Mouse (Mus musculus): ENCODE measurements around the gene Fam25c. TPM values are rescaled to one million over a fixed set of nuclear protein-coding genes. Genes with fewer than 3 reads are reported as not detected.
"Not testable (repeated sequence)": the region's sequence is repeated elsewhere in the genome, so short reads cannot be mapped to it uniquely, and the experiment has no call there.

Fam25c gene
- polyA plus RNA-seq, 1 experiment from 2014 or later = not detected

DNA sequence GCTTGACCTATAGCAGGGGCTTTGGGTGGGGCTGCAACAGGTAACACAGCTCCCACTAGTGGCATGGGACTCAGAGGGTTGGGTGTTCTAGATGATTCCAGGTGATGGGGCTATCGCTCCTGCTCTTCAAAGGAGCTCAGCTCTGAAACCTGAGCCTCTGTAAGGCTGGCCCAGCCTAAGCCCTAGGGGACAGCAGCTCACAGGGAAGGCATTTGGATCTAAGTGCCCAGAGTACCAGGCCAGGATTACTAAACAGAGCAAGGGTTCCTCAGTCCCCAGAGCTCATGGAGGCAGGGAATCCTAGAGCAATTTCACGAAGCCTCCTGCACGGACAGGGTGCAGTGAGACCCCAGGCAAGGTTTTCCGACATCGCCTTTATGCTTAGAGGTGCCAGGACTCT is 20.7 kb upstream of the Fam25c start:
- WGBS = 70% methylated on average over 5 of the region's 5 CpGs
- no peak for DNase-seq (ENCODE audit: low spot score)
- peaks cover 48% of the 10 kb centered on the region for H3K4me1 ChIP-seq
- H3K4me3 ChIP-seq = peak overlapping the region; percentile 47
- H3K27ac ChIP-seq = peak overlapping the region; percentile 77
- no peaks in the 10 kb centered on the region for H3K9me3 ChIP-seq
- no peaks in the 10 kb centered on the region for H3K36me3 ChIP-seq
- peaks cover 4% of the 10 kb centered on the region; the same call in 1 of the 2 replicates for H3K27me3 ChIP-seq (ENCODE audit: insufficient read depth, poor library complexity, severe bottlenecking)

DNA sequence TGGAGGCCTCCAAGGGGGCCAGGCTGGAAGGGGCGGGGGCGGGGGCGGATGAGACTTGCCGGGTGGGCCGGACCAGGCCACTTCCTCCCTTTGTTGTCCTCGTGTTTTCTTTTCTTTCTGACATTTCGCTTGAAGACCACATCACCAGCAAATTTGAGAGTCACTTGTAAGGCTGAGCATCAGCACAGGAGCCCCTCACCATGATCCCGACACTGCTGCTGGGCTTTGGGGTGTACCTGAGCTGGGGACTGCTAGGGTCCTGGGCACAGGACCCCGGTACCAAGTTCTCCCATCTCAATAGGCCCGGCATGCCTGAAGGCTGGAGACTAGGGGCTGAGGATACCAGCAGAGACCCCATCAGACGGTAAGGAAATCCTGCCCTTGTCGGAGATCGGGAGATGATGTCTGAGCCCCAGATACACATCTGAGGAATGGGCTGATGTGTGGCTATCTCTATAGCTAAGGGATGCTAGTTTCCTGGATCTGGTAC is 20.2 kb upstream of the Fam25c start, which contains the start of gene Mmrn2:
Mmrn2 (plus strand) TSS at position 51 of the 490 bp plus-strand sequence.
- no peak for DNase-seq (ENCODE audit: low spot score)
- Histone ChIP-seq H3K4me3 (peak within 1 kb of the TSS; percentile 47), H3K36me3 (no peaks in the 10 kb centered on the region), H3K9me3 (no peaks in the 10 kb centered on the region), H3K27me3 (ENCODE audit: insufficient read depth, poor library complexity, severe bottlenecking) (peaks cover 6% of the 10 kb centered on the region; the same call in 1 of the 2 replicates), H3K4me1 (peaks cover 48% of the 10 kb centered on the region), H3K27ac (peak within 1 kb of the TSS; percentile 77)
- WGBS = 63% methylated on average over 13 of the region's 13 CpGs

- no peak for DNase-seq (ENCODE audit: low spot score)
- Histone ChIP-seq H3K9me3 (no peaks in the 10 kb centered on the region), H3K4me1 (peaks cover 48% of the 10 kb centered on the region), H3K27me3 (ENCODE audit: insufficient read depth, poor library complexity, severe bottlenecking) (peaks cover 10% of the 10 kb centered on the region; the same call in 1 of the 2 replicates), H3K36me3 (no peaks in the 10 kb centered on the region), H3K27ac (peak within 1 kb of the TSS; percentile 77), H3K4me3 (peak within 1 kb of the TSS; percentile 47)
- WGBS = 46% methylated on average over 10 of the region's 10 CpGs
Measured at GRCm38 (mm10) chr14:34374577-34374976, 19.3 kb upstream of the Fam25c start, which contains the start of gene Sncg. Gene Sncg (minus strand): TSS chr14:34374789.

DNA sequence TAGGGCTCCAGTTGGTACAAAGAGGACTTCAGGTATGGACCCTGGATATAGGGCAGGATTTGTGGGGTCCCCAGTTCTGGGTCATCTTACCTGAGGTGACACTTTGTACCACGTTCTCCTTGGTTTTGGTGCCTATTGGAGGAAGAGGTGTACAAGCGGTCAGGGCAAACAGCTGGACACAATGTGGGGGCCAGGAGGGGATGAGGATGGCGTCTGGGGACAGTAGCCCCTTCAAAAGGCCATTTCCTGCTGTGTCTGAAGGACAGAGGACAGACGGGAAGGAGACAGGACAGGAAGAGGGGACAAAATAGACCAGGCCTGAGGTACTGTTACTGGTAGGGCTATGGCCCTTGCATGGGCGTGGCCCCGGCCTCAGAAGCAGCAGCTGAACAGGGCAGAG is 18.3 kb upstream of the Fam25c start:
- no peak for DNase-seq (ENCODE audit: low spot score)
- H3K27ac ChIP-seq = no peak overlapping the region; the same call in 1 of the 2 replicates
- no peak overlapping the region for H3K4me3 ChIP-seq
- H3K9me3 ChIP-seq = no peaks in the 10 kb centered on the region
- WGBS = 55% methylated on average over 6 of the region's 6 CpGs
- H3K36me3 ChIP-seq = no peaks in the 10 kb centered on the region
- peaks cover 46% of the 10 kb centered on the region for H3K4me1 ChIP-seq
- H3K27me3 ChIP-seq (ENCODE audit: insufficient read depth, poor library complexity, severe bottlenecking) = peaks cover 10% of the 10 kb centered on the region; the same call in 1 of the 2 replicates

- H3K27ac ChIP-seq = no peak overlapping the region
Measured at GRCm38 (mm10) chr14:34372646-34373045, 17.4 kb upstream of the Fam25c start.

DNA sequence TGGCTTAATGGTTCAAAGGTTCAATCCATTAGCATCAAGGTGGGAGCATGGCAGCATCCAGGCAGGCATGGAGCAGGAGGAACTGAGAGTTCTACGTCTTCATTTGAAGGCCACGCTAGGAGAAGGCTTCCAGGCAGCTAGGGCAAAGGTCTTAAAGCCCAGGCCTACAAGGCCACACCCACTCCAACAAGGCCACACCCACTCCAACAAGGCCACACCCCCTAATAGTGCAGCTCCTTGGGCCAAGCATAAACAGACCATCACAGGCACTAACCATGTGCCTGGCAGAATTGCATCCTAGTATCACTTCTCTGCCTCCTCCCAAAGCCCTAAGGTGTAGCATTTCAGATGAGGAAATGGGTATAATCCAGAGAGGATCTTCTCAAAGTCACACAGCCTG is 16.5 kb upstream of the Fam25c start:
- H3K27me3 ChIP-seq (ENCODE audit: insufficient read depth, poor library complexity, severe bottlenecking) = peaks cover 10% of the 10 kb centered on the region; the same call in 1 of the 2 replicates
- H3K27ac ChIP-seq = no peak overlapping the region
- H3K4me1 ChIP-seq = peaks cover 33% of the 10 kb centered on the region
- H3K4me3 ChIP-seq = no peak overlapping the region
- 80% methylated on average over 2 of the region's 2 CpGs for WGBS
- H3K9me3 ChIP-seq = no peaks in the 10 kb centered on the region
- no peaks in the 10 kb centered on the region for H3K36me3 ChIP-seq
- DNase-seq (ENCODE audit: low spot score) = no peak

More at GRCm38 (mm10) chr14:34372646-34373045, 17.4 kb upstream of the Fam25c start:
- Histone ChIP-seq H3K4me1 (peaks cover 39% of the 10 kb centered on the region), H3K36me3 (no peaks in the 10 kb centered on the region), H3K27me3 (ENCODE audit: insufficient read depth, poor library complexity, severe bottlenecking) (peaks cover 10% of the 10 kb centered on the region; the same call in 1 of the 2 replicates), H3K4me3 (no peak overlapping the region), H3K9me3 (no peaks in the 10 kb centered on the region)
- WGBS = 74% methylated on average over 6 of the region's 6 CpGs
- DNase-seq (ENCODE audit: low spot score) = no peak

DNA sequence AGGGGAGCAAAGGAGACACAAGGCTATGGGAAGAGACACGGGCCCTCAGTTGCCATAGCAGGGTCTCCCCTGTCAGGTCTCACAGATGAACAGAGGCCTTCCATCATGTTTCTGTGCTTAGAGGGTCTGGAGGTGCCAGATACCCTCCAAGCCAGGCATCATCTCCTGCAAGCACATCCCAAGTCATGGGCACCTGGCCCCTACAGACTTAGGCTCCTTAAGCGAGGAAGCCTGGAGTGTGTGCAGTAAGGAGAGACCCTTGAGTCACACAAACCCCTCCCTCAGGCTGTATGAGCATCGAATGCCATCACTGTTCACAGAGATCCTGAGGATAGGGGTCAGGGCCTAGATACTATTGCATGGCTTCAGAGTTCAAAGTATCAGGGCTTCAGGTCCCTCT is 15.7 kb upstream of the Fam25c start:
- DNase-seq (ENCODE audit: low spot score) = no peak

GRCm38 (mm10) chr14:34370203-34370602 is 15.0 kb upstream of the Fam25c start:
- H3K27ac ChIP-seq = no peak overlapping the region
- 58% methylated on average over 3 of the region's 3 CpGs for WGBS
- H3K36me3 ChIP-seq = no peaks in the 10 kb centered on the region
- H3K9me3 ChIP-seq = no peaks in the 10 kb centered on the region
- peaks cover 10% of the 10 kb centered on the region; the same call in 1 of the 2 replicates for H3K27me3 ChIP-seq (ENCODE audit: insufficient read depth, poor library complexity, severe bottlenecking)
- peaks cover 22% of the 10 kb centered on the region for H3K4me1 ChIP-seq
- no peak overlapping the region for H3K4me3 ChIP-seq
- no peak for DNase-seq (ENCODE audit: low spot score)

More for the DNA sequence above, 15.7 kb upstream of the Fam25c start:
- Histone ChIP-seq H3K9me3 (no peaks in the 10 kb centered on the region), H3K4me3 (no peak overlapping the region), H3K36me3 (no peaks in the 10 kb centered on the region), H3K27ac (no peak overlapping the region), H3K4me1 (peaks cover 29% of the 10 kb centered on the region), H3K27me3 (ENCODE audit: insufficient read depth, poor library complexity, severe bottlenecking) (peaks cover 10% of the 10 kb centered on the region; the same call in 1 of the 2 replicates)
- 71% methylated on average over 3 of the region's 3 CpGs for whole genome bisulfite sequencing

DNA sequence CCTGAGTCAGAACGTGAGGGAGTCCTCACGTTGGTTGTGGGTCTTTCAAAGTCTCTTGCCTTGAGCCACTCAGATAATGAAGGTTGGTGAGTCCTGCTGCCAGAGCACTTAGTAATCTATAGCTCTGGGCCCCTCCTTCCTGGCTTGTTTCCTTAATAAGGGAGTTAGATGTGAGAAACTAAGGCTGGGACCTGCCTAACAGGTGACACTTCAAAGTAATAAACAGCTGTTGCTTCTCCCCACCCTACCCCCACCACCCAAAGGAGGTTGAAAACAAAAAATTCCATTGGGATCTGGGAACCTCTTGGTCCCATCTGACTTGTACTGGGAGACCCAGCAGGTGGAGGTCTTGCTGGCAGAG is 9.9 kb upstream of the Fam25c start:
- no peaks in the 10 kb centered on the region for H3K9me3 ChIP-seq
- H3K36me3 ChIP-seq = no peaks in the 10 kb centered on the region
- peaks cover 13% of the 10 kb centered on the region; the same call in 1 of the 2 replicates for H3K27me3 ChIP-seq (ENCODE audit: insufficient read depth, poor library complexity, severe bottlenecking)
- no peak for DNase-seq (ENCODE audit: low spot score)
- H3K4me3 ChIP-seq = no peak overlapping the region
- no peak overlapping the region for H3K27ac ChIP-seq
- H3K4me1 ChIP-seq = peaks cover 15% of the 10 kb centered on the region
- WGBS = 82% methylated on average over 2 of the region's 2 CpGs

DNA sequence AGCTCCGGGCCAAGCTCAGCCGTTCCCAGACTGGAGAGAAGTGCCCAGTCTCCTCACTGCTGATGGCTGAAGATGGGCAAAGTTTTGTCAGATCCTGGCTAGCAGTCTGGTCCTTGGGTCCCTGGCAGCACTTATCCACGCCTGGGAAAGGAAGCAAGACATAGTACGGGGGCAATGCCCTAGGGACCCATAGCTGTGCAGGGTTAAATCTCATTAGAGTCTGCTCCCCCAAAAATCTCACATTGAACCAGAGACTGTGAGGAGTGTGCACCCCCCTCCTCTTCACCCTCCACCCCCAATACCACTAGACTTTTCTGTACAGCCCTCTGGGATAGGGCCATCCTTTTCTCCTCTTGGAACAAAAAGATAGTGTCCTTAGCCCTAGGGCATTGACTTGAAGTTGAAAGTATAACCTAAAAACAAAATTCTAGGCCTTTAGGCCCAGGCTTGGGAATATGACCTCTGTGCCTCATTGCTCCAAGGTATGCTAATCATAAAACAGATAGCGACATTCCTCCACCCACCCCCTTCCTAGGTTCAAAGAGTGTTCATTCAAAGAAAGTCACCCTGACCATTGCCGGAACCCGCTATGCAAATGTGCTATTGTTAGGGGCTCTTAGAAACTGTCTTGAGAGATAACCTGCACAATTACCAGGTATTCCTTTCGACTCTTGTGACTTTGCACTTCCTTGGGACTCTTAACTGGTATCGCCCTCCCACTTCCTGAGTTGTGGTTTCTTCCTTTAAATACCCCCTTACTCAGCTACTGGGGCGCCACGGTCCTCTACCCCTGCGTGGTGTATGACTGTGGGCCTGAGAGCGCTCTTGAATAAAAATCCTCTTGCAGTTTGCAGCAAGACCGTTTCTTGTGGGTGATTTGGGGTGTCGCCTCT is 9.3 kb upstream of the Fam25c start:
- not testable (repeated sequence) for H3K9me3 ChIP-seq; H3K36me3 ChIP-seq; DNase-seq (ENCODE audit: low spot score)
- Histone ChIP-seq H3K27me3 (ENCODE audit: insufficient read depth, poor library complexity, severe bottlenecking) (peaks cover 13% of the 10 kb centered on the region; the same call in 1 of the 2 replicates), H3K4me3 (peak overlapping the region; percentile 61), H3K4me1 (peaks cover 15% of the 10 kb centered on the region), H3K27ac (peak overlapping the region; percentile 79; the same call in 1 of the 2 replicates)
- WGBS = 82% methylated on average over 15 of the region's 15 CpGs

DNA sequence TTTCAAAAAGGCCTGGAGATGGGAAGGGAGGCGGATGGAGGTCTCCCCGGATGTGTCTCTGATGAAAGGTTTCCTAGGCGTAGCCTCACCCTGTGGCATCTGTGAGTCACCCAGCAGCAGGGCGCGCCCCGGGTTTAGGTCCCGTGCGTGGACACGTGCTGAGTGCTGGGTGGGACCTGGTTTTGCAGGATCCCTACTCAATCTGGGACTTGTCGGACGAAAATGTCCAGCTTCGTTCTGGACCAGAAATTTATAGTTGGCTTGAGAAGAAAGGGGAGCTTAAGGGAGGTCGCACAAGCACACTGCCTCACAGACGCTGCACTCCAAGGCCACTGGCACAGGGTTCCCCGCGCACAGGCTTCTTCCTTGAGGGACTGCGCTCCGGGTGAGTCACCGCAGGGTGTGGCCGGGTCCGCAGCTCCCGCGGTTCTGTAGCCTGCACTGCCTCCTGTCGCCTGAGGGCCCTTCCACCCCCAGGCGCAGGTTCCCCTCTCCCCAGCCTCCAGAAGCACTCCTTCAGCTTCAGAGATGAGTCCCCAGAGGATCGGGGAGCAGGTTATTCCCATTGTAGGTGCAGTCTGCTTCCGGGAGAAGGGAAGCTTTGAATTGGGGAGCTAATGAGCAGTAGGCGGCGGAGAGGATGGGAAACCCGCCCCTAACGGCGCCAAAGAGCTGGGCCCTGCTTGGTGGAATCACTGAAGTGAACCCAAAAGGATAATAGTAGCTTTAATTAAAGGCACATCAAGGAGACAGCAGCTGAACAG is 8.4 kb upstream of the Fam25c start:
- H3K4me1 ChIP-seq = peaks cover 10% of the 10 kb centered on the region
- H3K27me3 ChIP-seq (ENCODE audit: insufficient read depth, poor library complexity, severe bottlenecking) = peaks cover 13% of the 10 kb centered on the region; the same call in 1 of the 2 replicates
- peak overlapping the region; percentile 79 for H3K27ac ChIP-seq
- H3K36me3 ChIP-seq = no peaks in the 10 kb centered on the region
- H3K4me3 ChIP-seq = peak overlapping the region; percentile 61
- H3K9me3 ChIP-seq = no peaks in the 10 kb centered on the region
- peak; percentile 83 for DNase-seq (ENCODE audit: low spot score)
- 3% methylated on average over 32 of the region's 32 CpGs for WGBS

DNA sequence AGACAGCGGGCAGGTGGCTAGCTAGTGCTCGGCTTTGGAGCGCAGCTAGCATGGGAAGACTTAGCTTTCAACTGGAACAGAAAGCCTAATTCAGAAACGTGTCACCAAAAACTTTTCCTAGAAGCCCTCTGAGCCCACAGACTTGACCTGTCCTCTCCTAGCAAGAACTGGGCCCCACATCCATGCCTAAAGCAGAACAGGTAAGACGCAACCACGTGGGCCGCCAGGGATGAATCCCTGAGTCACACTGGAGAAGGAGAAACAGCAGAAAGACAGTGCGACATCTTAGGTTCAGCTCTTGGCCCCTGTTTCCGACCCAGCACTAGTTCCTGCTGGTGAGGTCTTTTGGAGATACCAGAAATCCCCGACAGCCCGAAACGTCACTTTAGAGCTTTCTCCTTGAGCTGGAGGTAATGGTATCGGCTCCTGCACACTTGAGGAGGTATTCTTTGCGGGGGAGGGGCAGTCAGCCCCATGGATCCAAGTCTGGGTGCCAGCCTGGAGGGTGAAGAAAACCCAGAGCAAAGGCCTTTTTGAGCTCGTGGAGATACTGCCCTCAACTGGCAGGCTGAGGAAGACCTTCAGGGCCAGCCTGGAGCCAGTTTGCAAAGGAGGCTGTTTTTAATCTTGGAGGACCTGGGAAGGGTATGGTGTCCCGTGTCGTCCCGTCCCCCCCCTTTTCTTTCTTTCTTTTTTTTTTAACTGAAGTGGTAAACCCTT is 7.7 kb upstream of the Fam25c start:
- no peaks in the 10 kb centered on the region for H3K9me3 ChIP-seq
- H3K27me3 ChIP-seq (ENCODE audit: insufficient read depth, poor library complexity, severe bottlenecking) = peaks cover 13% of the 10 kb centered on the region; the same call in 1 of the 2 replicates
- WGBS = 23% methylated on average over 18 of the region's 18 CpGs
- H3K36me3 ChIP-seq = no peaks in the 10 kb centered on the region
- peaks cover 10% of the 10 kb centered on the region for H3K4me1 ChIP-seq
- H3K27ac ChIP-seq = 0 out of 2 replicates have a peak overlapping the region, but pooled peaks have one; percentile 3
- DNase-seq (ENCODE audit: low spot score) = peak; percentile 86
- peak overlapping the region; percentile 61 for H3K4me3 ChIP-seq
